Mouse (Mus musculus) hindbrain, embryonic 11.5 days (tissue): ENCODE measurements around the gene Itch. TPM values are rescaled to one million over a fixed set of nuclear protein-coding genes. Genes with fewer than 3 reads are reported as not detected.
A peak's percentile ranks its signal among the peaks of the same experiment; 100 is the strongest.

ENCODE experiments used
- ATAC-seq: fragments of 200-750 bp; cut with Nextera tagmentation; 2 replicates; pipeline ENCODE4 v1.8.0; 2017; ENCODE audit warnings: mild to moderate bottlenecking, moderate TSS enrichment, moderate library complexity; ENCODE audit not compliant: low FRiP score
- DNase-seq: peaks from one replicate; pipeline ENCODE4 v3.0.0-alpha.2; 2015; ENCODE audit warnings: low spot score
- H3K27ac ChIP-seq: fragments of 300-500 bp; sonication (generic); 2 replicates; pipeline ENCODE4 v1.5.1; 2014; ENCODE audit warnings: mild to moderate bottlenecking, low read depth, low read length
- H3K27me3 ChIP-seq: fragments of 300-500 bp; sonication (generic); 2 replicates; pipeline ENCODE4 v1.6.1; 2014; ENCODE audit warnings: mild to moderate bottlenecking, low read length, moderate library complexity, mixed read lengths; ENCODE audit not compliant: control insufficient read depth, insufficient read depth
- H3K36me3 ChIP-seq: fragments of 300-500 bp; sonication (generic); 2 replicates; pipeline ENCODE4 v1.6.1; 2014; ENCODE audit warnings: mild to moderate bottlenecking, low read length, moderate library complexity, mixed read lengths; ENCODE audit not compliant: control insufficient read depth, insufficient read depth
- H3K4me1 ChIP-seq: fragments of 300-500 bp; sonication (generic); replicated peaks from 2 replicates; pipeline ENCODE4 v1.6.1; 2014; ENCODE audit warnings: low read length, mixed read lengths; ENCODE audit not compliant: control insufficient read depth, insufficient read depth
- H3K4me2 ChIP-seq: fragments of 300-500 bp; sonication (generic); replicated peaks from 2 replicates; pipeline ENCODE4 v1.6.1; 2014; ENCODE audit warnings: mild to moderate bottlenecking, low read depth, low read length
- H3K4me3 ChIP-seq: fragments of 300-500 bp; sonication (generic); 2 replicates; pipeline ENCODE4 v1.5.1; 2014; ENCODE audit warnings: low read depth, low read length
- H3K9ac ChIP-seq: fragments of 300-500 bp; sonication (generic); 2 replicates; pipeline ENCODE4 v1.6.1; 2014; ENCODE audit warnings: low read depth, low read length
- H3K9me3 ChIP-seq: fragments of 300-500 bp; sonication (generic); 2 replicates; pipeline ENCODE4 v1.6.1; 2016; ENCODE audit warnings: low read length; ENCODE audit not compliant: control insufficient read depth
- WGBS: fragments of 180-500 bp; shearing (Covaris S2); extraction: QIAGEN DNeasy Blood & Tissue Kit; methylation state at CpG from one replicate; pipeline ENCODE4 v1.1.7; 2014; 5-methylcytosine and 5-hydroxymethylcytosine counted together
- polyA plus RNA-seq: library from polyadenylated mRNA; unstranded; fragments of >200 nt; fragmentation: Nextera tagmentation; extraction: Ambion mirVana; gene quantifications from 2 replicates; pipeline ENCODE4 v1.2.1, GENCODE M21; 2014

Itch gene
- polyA plus RNA-seq, 1 experiment from 2014 or later = 56.6 TPM

- no peaks in the 10 kb centered on the region for H3K4me1 ChIP-seq
- no peaks in the 10 kb centered on the region for H3K27me3 ChIP-seq
- no peak for DNase-seq
- no peak for ATAC-seq
- H3K27ac ChIP-seq = no peak overlapping the region
- WGBS = 87% methylated on average over 5 of the region's 5 CpGs
- H3K9me3 ChIP-seq = no peaks in the 10 kb centered on the region
- H3K36me3 ChIP-seq = no peaks in the 10 kb centered on the region
- H3K4me3 ChIP-seq = no peak overlapping the region
- H3K9ac ChIP-seq = no peak overlapping the region
- no peak overlapping the region for H3K4me2 ChIP-seq
These were observed 133.6 kb downstream of the Itch start for GRCm38 (mm10) chr2:155266896-155267295.

- WGBS = 83% methylated on average over 6 of the region's 6 CpGs
- H3K9ac ChIP-seq = no peak overlapping the region
- ATAC-seq (no peak), DNase-seq (peak; percentile 8)
- H3K27ac ChIP-seq = no peak overlapping the region
- H3K4me1 ChIP-seq = no peaks in the 10 kb centered on the region
- H3K36me3 ChIP-seq = no peaks in the 10 kb centered on the region
- H3K4me3 ChIP-seq = no peak overlapping the region
- H3K4me2 ChIP-seq = no peak overlapping the region
- no peaks in the 10 kb centered on the region for H3K27me3 ChIP-seq
- H3K9me3 ChIP-seq = no peaks in the 10 kb centered on the region
These were observed 138.6 kb downstream of the Itch start for GRCm38 (mm10) chr2:155271957-155272356.

- no peak overlapping the region for H3K27ac ChIP-seq
- DNase-seq (no peak), ATAC-seq (no peak)
- no peak overlapping the region for H3K4me2 ChIP-seq
- no peak overlapping the region for H3K9ac ChIP-seq
- H3K36me3 ChIP-seq = no peaks in the 10 kb centered on the region
- no peaks in the 10 kb centered on the region for H3K27me3 ChIP-seq
- no peaks in the 10 kb centered on the region for H3K4me1 ChIP-seq
- no peak overlapping the region for H3K4me3 ChIP-seq
- H3K9me3 ChIP-seq = no peaks in the 10 kb centered on the region
- WGBS = 71% methylated on average over 10 of the region's 10 CpGs
These were observed 139.3 kb downstream of the Itch start for GRCm38 (mm10) chr2:155272396-155273170.

GRCm38 (mm10) chr2:155273603-155274002 lies 140.3 kb downstream of the Itch start:
- Histone ChIP-seq H3K4me3 (no peak overlapping the region), H3K4me2 (no peak overlapping the region), H3K36me3 (no peaks in the 10 kb centered on the region), H3K9ac (no peak overlapping the region), H3K4me1 (no peaks in the 10 kb centered on the region), H3K27me3 (no peaks in the 10 kb centered on the region), H3K9me3 (no peaks in the 10 kb centered on the region), H3K27ac (no peak overlapping the region)
- 90% methylated on average over 8 of the region's 8 CpGs for WGBS
- DNase-seq (no peak), ATAC-seq (no peak)

- WGBS = under 1% methylated on average over 43 of the region's 47 CpGs
- H3K4me3 ChIP-seq = peak within 1 kb of the TSS; percentile 93
These were observed 142.9 kb downstream of the Itch start, which contains the start of gene Map1lc3a for GRCm38 (mm10) chr2:155276195-155276594. Gene Map1lc3a (plus strand): TSS chr2:155276297.

More at GRCm38 (mm10) chr2:155276195-155276594, 142.9 kb downstream of the Itch start, which contains the start of gene Map1lc3a:
- Histone ChIP-seq H3K9me3 (no peaks in the 10 kb centered on the region), H3K4me2 (peak within 1 kb of the TSS; percentile 77), H3K27ac (peak within 1 kb of the TSS; percentile 63), H3K36me3 (no peaks in the 10 kb centered on the region), H3K27me3 (no peaks in the 10 kb centered on the region), H3K4me1 (no peaks in the 10 kb centered on the region), H3K9ac (peak within 1 kb of the TSS; percentile 89)
- peak; percentile 91 for ATAC-seq
- peak; percentile 97 for DNase-seq

Other genes with a start within 250 kb of the Itch start
- gene Eif2s2, start 240.6 kb upstream of the Itch start, polyA plus RNA-seq = 126 and 127 TPM in 2 replicates
- gene Gm14226, start 115.2 kb upstream of the Itch start, polyA plus RNA-seq = 0.60 and 0.62 TPM in 2 replicates
- gene Ahcy, start 59.0 kb upstream of the Itch start, polyA plus RNA-seq = 75.6 and 75.8 TPM in 2 replicates
- 534 and 550 TPM in 2 replicates for gene Dynlrb1, start 103.0 kb downstream of the Itch start, polyA plus RNA-seq
- 152 and 161 TPM in 2 replicates for gene Map1lc3a, start 142.8 kb downstream of the Itch start, polyA plus RNA-seq
- gene Pigu, start 223.9 kb downstream of the Itch start, polyA plus RNA-seq = 56.8 and 64.3 TPM in 2 replicates
- gene Trp53inp2, start 247.6 kb downstream of the Itch start, polyA plus RNA-seq = 66.1 and 80.9 TPM in 2 replicates